In the genomic region with DNA sequence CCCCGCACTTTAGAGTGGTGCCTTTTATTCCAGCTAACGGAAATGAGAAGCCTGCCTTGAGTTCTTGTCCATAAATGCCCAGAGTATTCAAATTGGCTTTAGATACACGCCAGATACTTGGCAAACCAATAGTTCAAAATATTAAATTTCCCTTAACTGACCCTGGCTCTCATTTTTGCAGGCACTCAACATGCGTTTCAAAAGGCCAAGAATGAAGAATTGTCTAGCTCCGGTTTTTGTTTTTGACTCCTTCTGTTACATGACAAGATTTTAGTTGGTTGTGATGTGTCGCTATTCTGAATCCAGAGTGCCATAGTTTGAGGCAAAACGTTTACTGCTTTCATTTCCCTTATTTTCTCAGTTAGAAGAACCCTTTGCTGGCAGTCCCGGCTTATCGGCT, we compare ENCODE assay signal across 12 mouse cellular contexts.
"Had no signal": no experiment of that assay in that cellular context is flagged by ENCODE, and none has a peak within 500 bp of the region (broad histone marks: within the 10 kb centered on the region; RNA-seq: fewer than 3 reads in every experiment).

No protein-coding gene starts in this region.

- H3K27me3 ChIP-seq: kidney, embryonic 15.5 days; limb, embryonic 13.5 days; midbrain, embryonic 13.5 days; neural tube, embryonic 15.5 days had no signal

- H3K4me1 ChIP-seq: midbrain, embryonic 13.5 days had no signal

- H3K36me3 ChIP-seq: kidney, embryonic 15.5 days; midbrain, embryonic 13.5 days; neural tube, embryonic 15.5 days had no signal

- ATAC-seq: midbrain, embryonic 13.5 days had no signal

- DNase-seq: kidney, postnatal 14 days; layer of hippocampus, postnatal 36 days; lung, adult 18-20 months; right cerebral cortex, postnatal 4 days; spleen, adult 18-20 months; thymus, adult 18-20 months; thymus, postnatal 25 days had no signal

- H3K9me3 ChIP-seq: kidney, embryonic 15.5 days; limb, embryonic 13.5 days; midbrain, embryonic 13.5 days; neural tube, embryonic 15.5 days had no signal

- H3K27ac ChIP-seq: kidney, embryonic 15.5 days; limb, embryonic 13.5 days; liver, embryonic 14.5 days; midbrain, embryonic 13.5 days; neural tube, embryonic 15.5 days had no signal

- H3K4me2 ChIP-seq: kidney, embryonic 15.5 days; limb, embryonic 13.5 days; midbrain, embryonic 13.5 days; neural tube, embryonic 15.5 days had no signal

- H3K9ac ChIP-seq: kidney, embryonic 15.5 days; limb, embryonic 13.5 days; liver, embryonic 14.5 days; midbrain, embryonic 13.5 days; neural tube, embryonic 15.5 days had no signal

- H3K4me3 ChIP-seq: kidney, embryonic 15.5 days; limb, embryonic 13.5 days; midbrain, embryonic 13.5 days; neural tube, embryonic 15.5 days had no signal
